Mouse (Mus musculus) layer of hippocampus, postnatal 36 days (tissue): ENCODE results near the gene Fam53b. TPM values are rescaled to one million over a fixed set of nuclear protein-coding genes. Genes with fewer than 3 reads are reported as not detected.
A peak's percentile ranks its signal among the peaks of the same experiment; 100 is the strongest.

Experiments
- DNase-seq, 2 experiments: peaks; one replicate each; pipeline ENCODE4 v3.0.0; 2022
- total RNA-seq, 2 experiments: library from RNA; stranded (reverse); gene quantifications; 2 replicates each; pipeline ENCODE4 v1.2.3; 2021

The Fam53b gene
- 10 to 100 TPM; 46.4 to 53.3 TPM for total RNA-seq

DNA sequence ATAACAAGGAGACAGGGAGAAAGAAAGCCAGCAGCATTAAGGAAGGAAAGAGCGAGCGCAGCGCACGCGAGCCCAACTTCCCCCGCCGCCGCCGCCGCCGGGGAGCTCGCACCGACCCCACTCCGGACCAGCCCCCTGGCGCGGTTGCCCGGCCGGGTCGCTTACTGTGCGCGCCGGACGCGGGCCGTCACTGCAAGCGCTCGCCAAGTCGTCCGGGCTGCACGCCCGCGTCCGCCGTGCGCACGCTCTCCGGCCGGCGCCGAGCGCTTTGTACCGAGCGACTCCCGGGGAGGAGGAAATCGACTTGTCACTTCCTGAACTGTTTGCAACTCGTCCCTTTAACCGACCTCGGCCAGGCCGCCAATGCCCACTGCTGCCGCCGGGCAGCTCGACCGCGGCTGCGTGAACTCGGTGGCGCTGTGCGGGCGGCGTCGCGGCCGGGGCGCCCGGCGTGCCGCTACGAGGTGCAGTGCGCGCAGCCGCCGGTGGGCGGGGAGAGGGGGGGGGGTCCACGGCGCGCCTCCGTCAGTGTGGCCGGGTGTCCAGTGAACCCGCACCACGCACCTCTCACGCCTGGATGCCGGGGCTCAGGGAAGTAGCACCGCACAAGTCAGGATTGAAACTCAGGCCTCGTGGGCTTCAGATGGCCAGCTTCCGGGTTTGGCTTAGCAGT, at the start of gene Fam53b:
Gene Fam53b (minus strand): TSS at position 471 of the 673 bp plus-strand sequence.
- peak; percentile 75 to 77 for DNase-seq

DNA sequence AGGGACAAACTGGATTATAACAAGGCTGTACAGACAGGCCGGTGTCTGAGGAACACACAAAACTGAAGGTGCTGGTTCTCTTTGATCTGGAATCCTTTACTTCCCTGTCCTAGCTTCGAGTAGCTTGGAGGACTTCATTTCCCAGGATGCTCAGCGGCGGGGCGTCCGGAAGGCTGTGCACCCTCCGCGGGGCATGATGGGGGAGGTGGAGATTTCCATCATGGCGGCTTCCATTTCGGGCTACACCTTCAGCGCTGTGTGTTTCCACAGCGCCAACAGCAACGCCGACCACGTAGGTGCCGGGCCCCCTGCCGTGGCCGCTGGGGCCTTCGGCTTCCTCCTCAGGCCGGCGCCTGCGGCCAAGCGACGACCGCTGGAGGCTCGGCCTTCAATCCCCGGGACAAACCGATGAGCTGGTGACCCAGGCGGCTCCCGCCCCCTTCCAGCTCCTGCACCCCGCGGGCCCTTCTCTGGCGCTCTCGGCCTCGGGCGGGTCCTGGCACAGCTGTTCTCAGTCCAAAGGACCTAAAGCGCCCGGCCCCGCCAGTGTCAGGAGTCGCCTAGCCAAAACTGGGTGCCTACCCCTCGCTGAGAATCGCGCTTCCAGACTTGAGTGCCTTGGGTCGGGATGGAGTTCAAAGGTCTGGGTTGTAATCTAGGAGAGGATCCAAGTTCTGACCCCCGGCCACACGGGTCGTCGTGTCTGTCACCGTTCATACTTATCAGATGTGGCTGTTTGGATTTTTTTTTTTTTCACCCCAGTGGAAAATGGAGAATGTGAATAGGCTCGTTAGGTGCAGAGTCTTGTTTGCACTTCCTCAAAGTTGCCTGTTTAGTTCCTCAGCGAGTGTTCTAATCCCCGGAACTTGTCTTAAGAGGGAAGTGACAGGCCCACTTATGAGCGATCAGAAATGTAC, 45.6 kb upstream of the Fam53b start, which contains the start of gene Abraxas2:
Gene Abraxas2 (plus strand): TSS at position 184 of the 917 bp plus-strand sequence.
- peak; percentile 89 to 92 for DNase-seq

DNA sequence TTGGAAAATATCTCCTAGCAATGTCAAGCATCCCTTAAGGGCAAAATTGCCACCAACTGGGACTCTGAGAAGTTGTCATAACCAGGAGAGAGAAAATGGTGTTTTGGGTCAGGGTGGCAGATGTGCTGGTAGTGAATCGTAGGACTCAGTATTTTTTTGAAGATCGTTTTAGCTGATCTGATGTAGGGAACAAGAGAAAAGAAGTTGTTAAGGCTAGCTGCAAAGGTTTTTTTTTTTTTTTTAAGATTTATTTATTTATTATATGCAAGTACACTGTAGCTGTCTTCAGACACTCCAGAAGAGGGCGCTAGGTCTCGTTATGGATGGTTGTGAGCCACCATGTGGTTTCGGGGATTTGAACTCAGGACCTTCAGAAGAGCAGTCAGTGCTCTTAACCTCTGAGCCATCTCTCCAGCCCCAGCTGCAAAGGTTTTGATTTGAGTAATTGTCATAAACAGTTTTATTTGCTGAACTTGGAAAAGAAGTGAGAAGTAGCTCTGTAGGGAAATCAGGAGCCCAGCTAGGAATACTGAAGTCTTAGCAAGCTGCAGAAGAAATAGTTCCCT, 44.4 kb upstream of the Fam53b start:
- DNase-seq, result no peak

GRCm38 (mm10) chr7:132856083-132856482, 42.4 kb upstream of the Fam53b start:
- no peak for DNase-seq

GRCm38 (mm10) chr7:132853946-132854345, 40.3 kb upstream of the Fam53b start:
- no peak for DNase-seq

- no peak for DNase-seq
Observed at GRCm38 (mm10) chr7:132853361-132853760, 39.7 kb upstream of the Fam53b start.

GRCm38 (mm10) chr7:132852173-132852844, 38.6 kb upstream of the Fam53b start, which contains the start of gene Eef1akmt2:
Gene Eef1akmt2, minus strand, starts transcription at chr7:132852673.
- DNase-seq, result peak; percentile 82 to 85

- DNase-seq, result no peak
Observed at GRCm38 (mm10) chr7:132843152-132843551, 29.5 kb upstream of the Fam53b start.

DNA sequence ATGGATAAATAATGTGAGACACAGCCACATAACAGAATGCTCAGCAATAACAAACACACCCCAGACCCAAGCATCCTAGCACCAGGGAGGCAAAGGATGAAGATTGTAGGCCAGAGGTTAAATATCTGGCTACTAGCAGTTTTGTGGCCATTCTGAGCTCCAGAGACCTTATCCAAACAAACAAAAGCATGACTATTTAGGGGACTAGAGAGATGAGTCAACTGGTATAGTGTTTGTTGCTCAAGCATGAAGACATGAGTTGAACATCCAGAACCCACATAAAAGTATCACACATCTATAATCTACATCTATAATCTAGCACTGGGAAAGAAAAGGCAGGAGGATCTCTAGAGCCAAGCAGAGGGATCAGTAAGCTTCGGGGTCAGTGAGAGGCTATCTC, 28.8 kb upstream of the Fam53b start:
- DNase-seq, result no peak

DNA sequence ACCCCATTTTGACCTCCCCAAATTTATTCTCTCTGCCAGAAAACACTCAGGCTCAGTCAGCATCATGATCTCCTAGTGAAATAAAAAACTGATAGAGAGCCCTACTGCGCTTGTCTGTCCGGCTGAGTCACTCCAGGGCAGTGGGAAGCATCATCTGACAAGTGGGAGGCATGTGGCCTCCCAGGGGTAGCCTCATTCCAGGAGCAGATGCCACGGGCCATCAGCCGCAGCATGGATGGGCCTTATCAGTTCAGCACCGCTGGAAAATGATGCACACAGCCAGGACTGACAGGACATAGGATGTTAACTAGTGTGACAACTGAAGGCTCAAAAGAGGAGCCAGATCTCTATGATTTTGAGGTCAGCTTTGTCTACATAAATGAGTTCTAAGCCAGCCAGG, 27.6 kb upstream of the Fam53b start:
- DNase-seq, result no peak

- DNase-seq, result no peak
Observed at GRCm38 (mm10) chr7:132830955-132831354, 17.3 kb upstream of the Fam53b start.

GRCm38 (mm10) chr7:132824346-132825022, 10.8 kb upstream of the Fam53b start:
- DNase-seq, result no peak

DNA sequence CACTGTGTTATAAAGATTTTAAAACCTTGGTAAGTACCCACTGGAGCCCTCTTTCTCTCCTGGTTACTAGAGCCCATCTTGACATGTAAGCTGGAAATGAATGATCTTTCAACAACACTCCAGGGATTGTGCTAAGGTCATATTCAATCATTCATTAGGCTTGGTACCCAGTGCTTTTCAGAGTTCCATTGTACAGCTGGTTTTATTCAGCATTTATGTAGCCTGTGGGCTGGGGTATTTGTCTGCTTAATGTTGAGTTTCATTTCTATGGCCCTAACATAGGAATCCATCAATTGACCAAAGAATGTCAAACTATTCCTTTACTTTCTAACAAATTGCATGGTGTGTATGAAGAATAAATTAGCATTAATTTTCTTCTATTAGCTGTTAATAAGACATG, 10.1 kb upstream of the Fam53b start:
- no peak for DNase-seq

DNA sequence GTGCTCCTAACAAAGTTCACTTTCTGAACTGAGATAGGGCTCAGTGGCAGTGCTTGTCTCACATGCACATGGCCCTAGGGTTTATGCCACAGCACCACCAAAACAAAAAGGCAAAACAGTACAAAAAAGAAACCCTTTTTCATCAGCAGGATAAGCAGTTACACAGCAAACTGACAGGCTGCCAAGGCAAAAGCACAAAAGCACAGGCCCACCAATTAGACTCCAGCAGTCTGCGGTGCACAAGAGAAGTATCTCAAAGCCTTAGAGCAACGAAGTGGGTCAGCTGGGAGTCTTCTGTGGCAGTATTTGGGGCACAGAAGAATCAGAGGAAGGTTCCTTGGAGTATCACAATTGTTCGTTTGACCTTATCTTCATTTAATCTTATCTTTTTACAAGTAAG, 7.0 kb upstream of the Fam53b start:
- DNase-seq, result no peak

DNA sequence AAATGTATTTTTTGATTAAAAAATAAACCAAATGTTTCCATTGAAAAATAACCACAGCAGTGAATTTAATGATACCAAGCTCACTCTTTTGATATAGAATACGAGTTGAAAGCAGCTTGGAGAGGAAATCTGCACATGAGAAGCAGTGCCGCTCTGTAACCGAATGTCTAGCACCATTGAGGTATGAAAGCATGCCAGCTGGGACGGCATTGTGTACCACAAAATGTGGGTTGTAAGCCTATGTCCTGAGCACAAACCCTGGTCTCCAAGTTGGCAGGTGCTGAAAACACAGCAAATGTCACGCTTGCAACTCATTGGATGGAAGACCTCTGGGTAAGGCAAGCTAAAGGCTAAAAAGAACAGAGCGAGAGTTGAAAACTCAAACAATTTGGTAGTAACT, 3.4 kb upstream of the Fam53b start:
- no peak for DNase-seq

- DNase-seq, result no peak
Observed at GRCm38 (mm10) chr7:132816528-132816927, 2.8 kb upstream of the Fam53b start.

- no peak for DNase-seq
Observed at GRCm38 (mm10) chr7:132815081-132815480, 1.4 kb upstream of the Fam53b start.

- no peak for DNase-seq
Observed at GRCm38 (mm10) chr7:132814089-132814450, 384 bp upstream of the Fam53b start.

DNA sequence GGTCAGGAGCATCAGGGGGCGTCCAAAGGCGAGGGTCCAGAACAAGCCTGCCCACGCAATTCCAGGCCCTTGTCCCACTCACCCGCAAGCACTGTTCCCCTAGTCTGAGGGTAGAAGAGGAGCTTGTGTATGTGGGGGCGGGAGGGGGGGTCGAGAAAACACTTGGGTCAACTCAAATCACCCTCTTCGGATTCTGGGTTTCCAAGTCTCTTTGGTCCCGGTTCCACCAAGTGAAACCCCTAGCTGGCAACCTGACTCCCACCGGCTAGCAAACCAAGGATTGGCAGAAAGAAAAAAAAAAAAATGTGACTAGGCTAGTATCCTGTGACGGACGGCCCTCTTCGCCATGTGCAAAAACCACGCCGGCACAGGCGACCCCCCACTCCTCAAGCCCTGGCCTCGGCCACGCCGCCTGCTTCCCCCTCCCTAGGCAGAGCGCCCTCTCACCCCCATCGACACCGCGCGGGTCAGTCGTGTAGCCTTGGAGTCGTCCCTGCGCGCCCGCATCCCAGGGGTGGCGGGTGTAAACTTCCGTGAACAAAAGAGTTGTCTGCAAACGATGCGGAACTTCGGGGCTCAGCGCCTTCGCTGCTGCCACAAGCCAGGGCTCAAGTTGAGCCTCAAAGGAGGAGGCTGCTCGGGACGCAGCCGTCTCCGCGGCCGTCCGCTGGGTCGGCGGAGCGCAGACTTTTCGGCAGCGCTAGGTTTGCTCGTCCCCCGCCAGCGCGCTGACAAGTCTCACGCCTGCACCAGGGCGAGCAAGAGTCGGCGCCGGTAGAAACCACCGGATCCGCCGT, 869 bp downstream of the Fam53b start:
- DNase-seq, result peak; percentile 52 to 64

DNA sequence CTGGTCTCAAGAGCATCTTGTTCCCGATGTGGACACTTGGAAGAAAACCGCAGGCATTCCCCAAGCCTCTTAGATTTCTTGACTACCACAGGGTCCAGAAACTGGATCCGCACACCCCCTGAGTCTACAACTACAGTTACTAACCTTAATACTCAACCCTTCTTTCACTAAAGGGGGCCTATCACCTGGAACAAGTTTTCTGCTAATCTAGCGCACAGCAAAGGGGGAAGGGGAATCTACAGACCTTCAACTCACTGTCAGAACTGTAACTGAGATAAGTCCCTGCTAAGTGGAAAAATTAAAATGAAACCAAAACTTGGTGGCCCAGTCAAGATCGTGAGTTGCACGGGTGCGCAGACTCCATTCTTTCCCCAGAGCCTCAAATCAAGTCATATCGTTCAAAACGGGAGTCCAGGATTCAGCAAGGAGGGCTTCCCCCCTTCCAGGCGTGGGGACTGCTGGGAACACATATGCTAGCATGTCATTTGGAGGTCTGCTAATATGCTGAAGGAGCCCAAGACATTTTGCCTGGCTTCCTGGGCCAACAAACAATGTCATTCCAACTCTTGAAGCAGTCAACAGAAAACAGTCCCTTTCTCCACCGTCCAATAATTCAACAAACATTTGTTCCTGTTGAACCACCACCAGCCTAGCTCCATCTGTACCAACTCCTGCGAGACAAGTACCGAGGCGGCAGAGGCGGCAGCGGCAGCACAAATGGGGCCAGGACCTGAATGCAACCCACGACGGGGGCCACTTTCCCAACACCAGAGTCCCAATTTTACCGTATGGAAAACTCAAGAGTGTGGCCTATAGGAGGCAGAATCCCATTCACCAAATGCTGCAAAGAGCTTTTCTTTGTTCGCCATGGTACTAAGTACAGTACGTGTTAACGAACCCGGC, 1.7 kb downstream of the Fam53b start:
- DNase-seq, result peak; percentile 60 to 63
